In genomic region chrX:141265986-141266385, GRCm38 (mm10) we compare ENCODE assay signal across 28 mouse cellular contexts.
DNase-seq lines count a peak whose midpoint lies in the region; ATAC-seq lines count a peak whose summit lies in the region.
"Had no signal": no experiment of that assay in that cellular context is flagged by ENCODE, and none has a peak within 500 bp of the region (broad histone marks: within the 10 kb centered on the region; RNA-seq: fewer than 3 reads in every experiment).

No protein-coding gene starts in this region.

- no peaks in the 10 kb centered on the region for H3K36me3 ChIP-seq in hindbrain, embryonic 10.5 days
- no peaks in the 10 kb centered on the region for H3K36me3 ChIP-seq in hindbrain, embryonic 11.5 days (ENCODE audit: control insufficient read depth, insufficient read depth, low read length)
- H3K36me3 ChIP-seq: embryonic facial prominence, embryonic 13.5 days; heart, embryonic 13.5 days; neural tube, embryonic 13.5 days had no signal

- H3K27me3 ChIP-seq in hindbrain, embryonic 10.5 days (ENCODE audit: insufficient read depth, poor library complexity, severe bottlenecking), result peaks cover 66% of the 10 kb centered on the region
- H3K27me3 ChIP-seq in hindbrain, embryonic 11.5 days (ENCODE audit: control insufficient read depth, insufficient read depth, low read length), result peaks cover 7% of the 10 kb centered on the region; the same call in 1 of the 2 replicates

- peak; percentile 2 for DNase-seq in hindbrain, embryonic 10.5 days (ENCODE audit: low spot score)
- no peak for DNase-seq in hindbrain, embryonic 11.5 days (ENCODE audit: low spot score)
- peak; percentile 76 for DNase-seq in Muller cell, postnatal 12 days (ENCODE audit: inconsistent ontology term)
- peak; percentile 5 for DNase-seq in embryo, embryonic 10 days (ENCODE audit: low spot score)
- peak; percentile 88 for DNase-seq in retina, postnatal 1 day
- DNase-seq in gastrocnemius, postnatal 36 days, result no peak
- DNase-seq: adrenal gland, postnatal 10 days; cerebellum, adult 11 months; cerebellum, adult 9-11 months; heart, postnatal 10 days; kidney, adult 8-10 months; layer of hippocampus, postnatal 36 days; liver; lung, adult 2 months; lung, postnatal 10 days; right cerebral cortex, adult 18-20 months; spleen, adult 18-20 months; thymus, postnatal 25 days had no signal

- intact Hi-C loops in gastrocnemius, postnatal 36 days (cut with DNase I), result no loop called here

- no peaks in the 10 kb centered on the region for H3K9me3 ChIP-seq in hindbrain, embryonic 10.5 days
- no peaks in the 10 kb centered on the region for H3K9me3 ChIP-seq in hindbrain, embryonic 11.5 days (ENCODE audit: control insufficient read depth, low read length)
- H3K9me3 ChIP-seq: embryonic facial prominence, embryonic 13.5 days; heart, embryonic 13.5 days; neural tube, embryonic 13.5 days had no signal

- H3K4me2 ChIP-seq in hindbrain, embryonic 11.5 days (replicated peaks; ENCODE audit: low read depth, low read length), result no peak overlapping the region
- H3K4me2 ChIP-seq: embryonic facial prominence, embryonic 13.5 days; heart, embryonic 13.5 days; neural tube, embryonic 13.5 days had no signal

- ATAC-seq in hindbrain, embryonic 11.5 days (ENCODE audit: low FRiP score), result no peak
- ATAC-seq in megakaryocyte, adult 5-6 weeks (ENCODE audit: poor library complexity, severe bottlenecking), result no peak
- ATAC-seq: forebrain, embryonic 16.5 days; intestine, embryonic 16.5 days had no signal

- H3K27ac ChIP-seq in hindbrain, embryonic 10.5 days, result no peak overlapping the region
- H3K27ac ChIP-seq in hindbrain, embryonic 11.5 days (ENCODE audit: low read depth, low read length), result no peak overlapping the region
- H3K27ac ChIP-seq: embryonic facial prominence, embryonic 13.5 days; heart, embryonic 13.5 days; kidney, postnatal 0 days; liver, embryonic 14.5 days; macrophage; neural tube, embryonic 13.5 days had no signal

- WGBS in hindbrain, embryonic 10.5 days, result 48% methylated on average over 1 of the region's 1 CpGs
- WGBS in hindbrain, embryonic 11.5 days, result 38% methylated on average over 1 of the region's 1 CpGs

- H3K9ac ChIP-seq in hindbrain, embryonic 11.5 days (ENCODE audit: low read depth, low read length), result no peak overlapping the region
- H3K9ac ChIP-seq: embryonic facial prominence, embryonic 13.5 days; heart, embryonic 13.5 days; liver, embryonic 14.5 days; neural tube, embryonic 13.5 days had no signal

- H3K4me3 ChIP-seq in hindbrain, embryonic 10.5 days, result no peak overlapping the region
- no peak overlapping the region for H3K4me3 ChIP-seq in hindbrain, embryonic 11.5 days (ENCODE audit: low read depth, low read length)
- H3K4me3 ChIP-seq: embryonic facial prominence, embryonic 13.5 days; erythroblast, embryonic 14.5 days; heart, embryonic 13.5 days; neural tube, embryonic 13.5 days had no signal

- H3K4me1 ChIP-seq in hindbrain, embryonic 10.5 days (replicated peaks), result no peaks in the 10 kb centered on the region
- H3K4me1 ChIP-seq in hindbrain, embryonic 11.5 days (replicated peaks; ENCODE audit: control insufficient read depth, insufficient read depth, low read length), result no peaks in the 10 kb centered on the region
- H3K4me1 ChIP-seq: embryonic facial prominence, embryonic 13.5 days; heart, embryonic 13.5 days; neural tube, embryonic 13.5 days had no signal

Comparison
In these comparisons a context has a peak if more than half of its experiments do, and no peak if none do; other contexts are left out.
1. DNase-seq: peak in hindbrain, embryonic 10.5 days (single experiment), Muller cell, postnatal 12 days (single experiment), embryo, embryonic 10 days (single experiment) and retina, postnatal 1 day (single experiment); none in hindbrain, embryonic 11.5 days (single experiment) and gastrocnemius, postnatal 36 days (0 of 2).